Mouse (Mus musculus) fat pad, adult 2 months (tissue): Measurements from ENCODE around the gene Kprp.
"Not testable (repeated sequence)": the region's sequence is repeated elsewhere in the genome, so short reads cannot be mapped to it uniquely, and the experiment has no call there.

ENCODE experiments used
- DNase-seq: peaks from one replicate; pipeline ENCODE4 v3.0.0-alpha.2; 2011; ENCODE audit warnings: low read depth, low spot score; ENCODE audit errors: extremely low read depth

Gene Kprp

DNA sequence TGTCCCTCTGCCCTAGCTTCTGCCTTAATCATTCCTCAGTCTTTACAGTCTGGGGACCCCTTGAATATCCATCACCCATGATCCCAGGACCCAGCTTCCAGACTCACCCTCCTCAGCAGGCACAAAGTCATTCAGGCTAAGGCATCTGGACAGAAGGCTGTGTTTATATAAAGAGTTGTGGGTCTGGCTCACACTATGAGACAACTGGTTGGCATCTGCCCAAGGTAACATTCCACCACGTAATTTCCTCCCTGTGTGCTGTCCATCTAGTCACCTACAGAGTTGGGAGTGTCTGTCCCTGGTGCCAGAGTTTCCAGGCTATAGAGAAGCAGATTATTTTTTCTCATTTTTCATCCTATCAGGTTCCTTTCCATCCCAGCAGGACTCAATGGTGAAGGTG, at the start of gene Kprp:
Gene Kprp (minus strand): TSS at position 140 of the 400 bp plus-strand sequence.
- no peak for DNase-seq

DNA sequence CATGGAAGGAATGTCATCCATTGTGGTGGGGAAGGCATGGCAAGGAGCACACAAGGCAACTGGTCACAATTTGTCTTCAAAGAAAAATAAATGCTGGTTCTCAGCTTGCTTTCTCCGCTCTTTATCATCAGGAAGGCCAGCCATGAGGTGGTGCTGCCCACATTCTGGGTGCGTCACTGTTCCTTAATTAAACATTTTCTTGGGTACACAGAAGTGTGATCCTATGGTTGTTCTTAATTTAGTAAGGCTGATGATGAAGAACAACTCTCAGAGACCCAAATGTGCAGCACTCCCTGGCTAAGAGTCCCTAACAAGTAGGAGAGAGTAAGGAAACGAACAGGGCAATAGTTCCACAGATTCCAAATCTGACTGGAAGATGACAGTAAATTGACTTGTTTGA, 47.1 kb upstream of the Kprp start:
- no peak for DNase-seq

DNA sequence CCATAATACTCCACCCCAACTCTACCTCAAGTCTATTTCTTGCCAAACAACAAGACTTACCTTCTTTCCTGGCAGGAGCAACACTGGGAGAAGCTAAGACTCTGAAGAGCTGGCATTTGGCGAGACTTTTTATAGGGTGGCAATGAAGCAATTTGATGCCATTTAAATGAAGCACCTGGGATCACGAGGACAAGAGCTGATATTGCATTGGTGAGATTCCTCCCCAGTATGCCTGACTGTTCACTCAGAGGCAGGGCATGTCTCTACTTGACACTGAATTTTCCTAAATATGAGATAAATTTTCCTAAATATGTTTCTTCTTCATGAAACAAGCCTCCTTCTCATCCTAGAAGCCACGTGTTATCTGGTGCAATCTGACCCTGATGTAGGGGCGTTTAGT, 43.1 kb upstream of the Kprp start, which contains the start of gene 2310050C09Rik:
Gene 2310050C09Rik (minus strand): TSS at position 101 of the 400 bp plus-strand sequence.
- DNase-seq = no peak

DNA sequence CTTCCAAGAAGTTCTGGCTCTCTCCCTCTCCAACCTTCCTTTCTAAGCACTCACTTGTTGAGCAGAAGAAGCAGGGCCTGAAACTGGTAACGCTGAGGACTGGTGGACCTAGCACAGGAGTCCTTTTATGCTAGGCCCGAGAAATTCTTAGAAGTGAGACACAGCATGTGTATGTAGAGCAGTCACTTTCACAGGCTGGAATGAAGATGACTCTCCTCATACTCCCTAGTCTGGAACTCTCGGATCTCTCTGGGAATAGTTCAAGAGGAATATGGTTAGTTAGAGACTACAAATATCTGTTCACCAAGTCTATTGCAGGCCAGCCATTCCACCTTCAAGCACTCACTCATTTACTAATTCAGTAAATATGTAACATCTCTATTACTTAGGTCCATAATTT, 24.1 kb upstream of the Kprp start, which contains the start of gene Lce1l:
Gene Lce1l (minus strand): TSS at position 101 of the 400 bp plus-strand sequence.
- no peak for DNase-seq

DNA sequence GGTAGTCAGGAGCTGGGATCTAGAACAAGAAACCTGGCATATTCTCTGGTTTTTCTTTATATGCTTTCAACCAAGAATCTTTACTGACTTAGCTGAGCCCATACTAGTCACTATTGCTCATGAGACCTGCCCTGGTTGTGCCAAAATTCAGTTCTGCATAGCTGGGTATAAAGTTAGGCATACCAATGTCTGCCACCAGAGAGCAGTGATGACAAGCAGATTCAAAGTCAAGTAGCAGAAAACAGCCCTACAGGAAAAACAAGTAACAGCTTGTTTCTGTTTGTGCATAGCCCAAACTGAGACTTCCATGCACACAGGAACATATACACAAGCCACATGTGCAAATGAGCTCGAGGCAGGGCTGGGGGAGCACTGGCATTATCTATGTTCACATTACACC, 1.2 kb downstream of the Kprp start:
- no peak for DNase-seq

DNA sequence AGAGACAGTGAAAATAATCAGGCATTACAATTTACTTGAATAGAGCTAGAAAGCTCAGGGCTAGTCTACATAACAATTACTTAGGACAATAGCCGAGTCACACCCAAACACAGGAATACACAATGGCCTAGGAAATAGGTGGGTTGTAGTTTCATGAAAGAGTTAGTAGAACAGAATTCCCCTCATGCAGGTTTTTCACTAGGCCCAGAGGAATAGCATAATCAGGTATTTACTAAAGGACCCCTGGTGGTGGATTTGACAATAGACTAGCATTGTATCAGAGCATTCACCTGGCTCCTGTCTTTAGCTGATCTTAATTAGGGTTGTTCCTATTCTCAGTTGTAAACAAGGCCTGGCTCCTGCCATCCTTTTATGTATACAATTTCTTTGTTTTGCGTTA, 11.0 kb downstream of the Kprp start:
- DNase-seq = not testable (repeated sequence)

DNA sequence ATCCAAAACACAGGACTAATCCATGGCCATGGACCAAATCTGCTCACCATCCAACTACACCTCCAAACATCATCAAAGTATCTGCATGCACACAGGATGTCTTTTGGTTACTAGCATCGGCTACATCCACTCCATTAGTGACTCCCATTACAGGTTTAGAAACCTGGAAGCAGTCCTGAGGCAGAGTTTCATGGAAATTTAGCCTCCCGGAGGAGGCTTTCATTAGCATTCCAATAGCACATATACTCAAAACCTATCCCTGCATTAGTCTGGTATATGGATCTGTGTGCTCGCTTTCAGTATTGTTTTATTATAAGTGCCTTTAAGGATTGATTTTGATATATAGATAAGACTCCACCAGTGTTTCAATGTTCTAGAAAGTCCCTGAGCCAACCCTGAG, 11.5 kb downstream of the Kprp start:
- DNase-seq = no peak

DNA sequence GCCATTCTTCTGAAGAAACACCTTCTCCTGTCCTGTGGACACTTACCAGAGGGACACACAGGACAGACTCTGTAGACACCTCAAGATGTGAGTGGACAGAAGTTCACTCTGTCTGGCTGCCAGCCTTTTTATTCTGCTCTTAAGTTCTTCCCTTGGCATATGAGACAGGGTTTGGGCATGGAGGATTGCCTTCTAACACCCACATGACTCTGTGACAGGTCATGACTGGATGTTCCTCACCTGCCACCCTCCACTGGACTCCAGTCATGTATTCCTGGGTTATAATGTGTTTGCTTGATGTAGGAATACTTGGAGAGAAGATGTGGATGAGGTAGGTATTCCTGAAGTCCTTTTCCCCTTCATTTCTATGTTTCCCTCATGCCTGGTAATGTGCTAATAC, 19.3 kb downstream of the Kprp start, which contains the start of gene Lce1k:
Gene Lce1k (minus strand): TSS at position 101 of the 400 bp plus-strand sequence.
- DNase-seq = no peak

DNA sequence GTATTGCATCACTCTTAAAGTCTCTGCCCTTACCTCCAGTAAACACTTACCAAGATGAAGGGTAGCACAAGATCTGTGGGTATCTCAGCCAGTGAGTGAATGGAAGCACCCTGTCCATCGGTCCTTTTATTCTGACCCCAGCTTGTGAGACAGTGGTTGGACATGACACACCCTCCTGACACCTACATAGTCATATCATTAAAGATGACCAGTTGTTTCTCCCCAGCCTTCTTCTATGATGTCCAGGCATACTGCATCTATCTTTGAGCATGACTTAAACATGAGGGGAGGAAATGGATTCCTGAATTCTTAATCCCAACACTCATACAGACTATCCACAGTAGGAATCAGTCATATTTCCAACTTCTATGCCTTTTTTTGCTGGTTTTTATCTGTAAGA, 36.6 kb downstream of the Kprp start, which contains the start of gene Lce1j:
Gene Lce1j (minus strand): TSS at position 101 of the 400 bp plus-strand sequence.
- no peak for DNase-seq

DNA sequence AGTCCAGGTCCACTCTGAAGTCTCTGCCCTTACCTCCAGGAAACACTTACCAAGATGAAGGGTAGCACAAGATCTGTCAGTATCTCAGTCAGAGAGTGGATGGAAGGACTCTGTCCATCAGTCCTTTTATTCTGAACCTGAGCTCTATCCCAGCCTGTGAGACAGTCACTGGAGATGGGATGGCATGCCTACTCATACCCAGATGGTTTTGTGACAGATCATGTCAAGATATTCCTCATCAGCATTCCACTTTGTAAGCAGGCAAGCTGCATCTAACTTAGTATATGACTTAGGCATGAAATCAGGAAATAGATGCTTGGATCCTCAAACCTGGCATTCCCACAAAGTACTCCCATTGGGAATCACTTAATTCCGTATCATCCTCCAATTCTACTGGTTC, 48.2 kb downstream of the Kprp start, which contains the start of gene Lce1i:
Gene Lce1i (minus strand): TSS at position 101 of the 400 bp plus-strand sequence.
- no peak for DNase-seq
